Mouse (Mus musculus) megakaryocyte, embryonic 14.5 days (primary cell): ENCODE measurements around the gene Ipcef1. TPM values are rescaled to one million over a fixed set of nuclear protein-coding genes. Genes with fewer than 3 reads are reported as not detected.

Source experiments
- H3K27me3 ChIP-seq: replicated peaks from 2 replicates; pipeline ENCODE3; 2012; ENCODE audit warnings: inconsistent platforms
- H3K36me3 ChIP-seq: replicated peaks from 2 replicates; pipeline ENCODE3; 2012; ENCODE audit warnings: low read length, inconsistent platforms, mixed read lengths
- H3K4me1 ChIP-seq: 2 replicates; pipeline ENCODE4 v1.6.1; 2012; ENCODE audit warnings: inconsistent platforms
- H3K4me3 ChIP-seq: replicated peaks from 2 replicates; pipeline ENCODE3; 2012; ENCODE audit warnings: moderate library complexity, mild to moderate bottlenecking, inconsistent platforms
- H3K9me3 ChIP-seq: 2 replicates; pipeline ENCODE4 v1.6.1; 2012; ENCODE audit warnings: inconsistent platforms
- FLI1 ChIP-seq: IDR thresholded peaks from 2 replicates; pipeline ENCODE4 v1.6.1; 2012; ENCODE audit warnings: low read length, inconsistent platforms, mixed read lengths
- GATA1 ChIP-seq: IDR thresholded peaks from 3 replicates; pipeline ENCODE4 v1.6.1; 2012; ENCODE audit warnings: mixed read lengths, low read length, inconsistent platforms, borderline replicate concordance
- polyA plus RNA-seq: library from polyadenylated mRNA; stranded (reverse); fragments of >175 nt; gene quantifications from 2 replicates; pipeline ENCODE4 v1.2.3, GENCODE M21; 2012; ENCODE audit warnings: low replicate concordance; ENCODE audit not compliant: insufficient read depth

The Ipcef1 gene
- polyA plus RNA-seq, 1 experiment = 0.07 TPM

DNA sequence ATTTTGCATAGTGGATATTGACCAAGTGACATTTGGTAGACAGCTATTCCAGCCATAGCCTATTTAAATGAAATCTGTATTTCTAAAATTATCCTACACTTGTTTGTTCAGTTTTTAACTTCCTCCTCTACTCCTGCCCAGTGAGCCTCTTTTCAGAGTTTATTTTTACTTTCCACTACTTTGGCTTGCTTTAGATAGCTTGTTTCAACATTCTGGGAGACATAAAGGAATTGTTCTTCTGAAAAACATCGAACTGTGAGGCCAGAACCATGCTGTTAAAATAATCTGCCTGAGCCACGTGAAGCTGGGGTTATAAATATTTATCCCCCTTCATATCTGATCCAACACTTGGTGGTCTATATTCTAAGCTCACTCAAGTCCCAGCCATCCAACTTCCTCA, 121.4 kb downstream of the Ipcef1 start:
- Histone ChIP-seq H3K4me1 (no peaks in the 10 kb centered on the region), H3K4me3 (no peak overlapping the region), H3K36me3 (no peaks in the 10 kb centered on the region), H3K9me3 (no peaks in the 10 kb centered on the region), H3K27me3 (no peaks in the 10 kb centered on the region)
- TF ChIP-seq GATA1 (no peak), FLI1 (no peak)

DNA sequence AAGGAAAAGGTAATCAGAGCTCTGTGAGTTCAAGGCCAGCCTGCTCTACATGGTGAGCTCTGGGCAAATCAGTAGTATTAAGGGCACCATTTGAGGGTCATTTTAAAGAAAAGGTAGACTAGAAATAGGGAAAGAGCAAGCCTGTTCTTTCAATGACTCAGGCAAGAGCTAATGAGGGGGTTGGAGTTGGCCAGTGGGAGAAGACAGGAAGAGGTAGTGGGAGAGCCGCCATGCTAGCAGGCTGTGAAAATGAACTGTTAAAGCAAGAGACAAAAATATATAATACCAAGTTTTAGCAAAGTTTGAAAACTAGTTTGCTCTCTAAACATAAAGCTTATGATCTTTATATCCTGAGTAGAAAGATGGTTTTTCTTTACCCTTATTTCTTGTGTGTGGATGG, 121.9 kb downstream of the Ipcef1 start:
- TF ChIP-seq GATA1 (no peak), FLI1 (no peak)
- H3K36me3 ChIP-seq = no peaks in the 10 kb centered on the region
- H3K9me3 ChIP-seq = no peaks in the 10 kb centered on the region
- H3K4me1 ChIP-seq = no peaks in the 10 kb centered on the region
- no peaks in the 10 kb centered on the region for H3K27me3 ChIP-seq
- H3K4me3 ChIP-seq = no peak overlapping the region

DNA sequence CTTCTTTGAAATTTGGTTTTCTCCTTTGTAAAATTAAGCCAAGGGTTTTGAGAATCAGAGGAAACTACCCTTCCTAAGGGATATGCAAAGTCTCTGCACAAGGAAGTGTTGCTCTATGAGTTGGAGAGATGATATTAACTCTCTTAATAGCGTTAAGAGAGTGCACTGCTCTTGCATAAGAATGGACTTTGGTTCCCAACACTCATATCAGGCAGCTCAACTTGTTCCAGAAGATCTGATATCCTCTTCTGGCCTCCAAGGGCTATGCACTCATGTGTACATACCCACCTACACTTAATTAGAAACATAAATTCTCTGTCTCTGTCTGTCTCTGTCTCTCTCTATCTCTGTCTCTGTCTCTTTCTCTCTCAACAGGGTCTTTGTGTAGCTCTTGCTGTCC, 123.4 kb downstream of the Ipcef1 start:
- no peaks in the 10 kb centered on the region for H3K9me3 ChIP-seq
- H3K4me1 ChIP-seq = no peaks in the 10 kb centered on the region
- H3K27me3 ChIP-seq = no peaks in the 10 kb centered on the region
- H3K4me3 ChIP-seq = no peak overlapping the region
- TF ChIP-seq GATA1 (no peak), FLI1 (no peak)
- no peaks in the 10 kb centered on the region for H3K36me3 ChIP-seq

DNA sequence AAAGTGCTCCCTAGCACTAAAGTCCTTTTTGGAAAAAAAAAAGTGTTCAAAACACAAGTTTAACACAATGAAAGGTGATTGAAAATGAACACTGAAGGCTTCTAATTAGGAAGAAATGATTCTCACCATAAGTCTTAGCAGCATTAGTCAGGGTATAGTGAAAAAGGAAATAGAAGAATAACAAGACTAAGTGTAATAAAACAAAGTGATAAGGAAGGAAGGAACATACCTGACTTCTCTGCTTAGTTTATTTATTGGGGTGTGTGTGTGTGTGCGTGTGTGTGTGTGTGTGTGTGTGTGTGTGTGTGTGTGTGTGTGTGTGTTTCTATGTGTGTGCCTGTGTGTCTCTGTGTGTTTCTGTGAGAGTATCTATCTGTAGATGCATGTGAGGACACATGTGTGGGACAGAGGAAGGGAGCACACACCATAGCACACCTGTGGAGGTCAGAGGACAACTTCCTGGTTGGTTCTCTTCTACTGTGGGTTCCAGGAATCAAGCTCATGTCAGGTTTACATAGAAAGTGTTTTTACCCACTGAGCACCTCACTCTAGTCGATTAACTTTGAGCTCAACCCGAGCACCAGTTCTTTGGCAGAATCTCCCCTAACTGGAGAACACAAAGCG, 124.6 kb downstream of the Ipcef1 start:
- TF ChIP-seq GATA1 = no peak
- TF ChIP-seq FLI1 = no peak
- no peaks in the 10 kb centered on the region for H3K27me3 ChIP-seq
- no peaks in the 10 kb centered on the region for H3K36me3 ChIP-seq
- H3K4me3 ChIP-seq = no peak overlapping the region
- no peaks in the 10 kb centered on the region for H3K4me1 ChIP-seq
- H3K9me3 ChIP-seq = no peaks in the 10 kb centered on the region

DNA sequence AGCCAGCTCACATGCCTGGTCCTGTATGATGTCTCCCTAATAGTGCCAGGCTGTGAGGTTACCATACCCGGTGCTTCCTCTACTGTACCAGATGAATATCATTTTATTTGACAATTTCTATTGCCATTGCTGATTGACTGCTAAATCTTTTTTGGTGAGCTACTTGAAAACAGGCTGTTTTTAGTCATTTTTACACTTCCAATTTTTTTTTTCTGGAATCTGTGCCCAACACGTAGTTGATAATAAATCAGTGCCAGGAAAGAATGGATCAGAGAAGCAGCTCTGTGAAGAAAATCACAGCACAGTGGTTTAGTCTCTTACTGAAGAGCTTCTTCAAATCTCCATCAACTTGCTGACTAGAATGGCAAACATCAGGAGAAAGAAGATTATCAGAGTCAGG, 125.6 kb downstream of the Ipcef1 start:
- TF ChIP-seq FLI1 (no peak), GATA1 (no peak)
- Histone ChIP-seq H3K27me3 (no peaks in the 10 kb centered on the region), H3K36me3 (no peaks in the 10 kb centered on the region), H3K4me3 (no peak overlapping the region), H3K4me1 (no peaks in the 10 kb centered on the region), H3K9me3 (no peaks in the 10 kb centered on the region)

DNA sequence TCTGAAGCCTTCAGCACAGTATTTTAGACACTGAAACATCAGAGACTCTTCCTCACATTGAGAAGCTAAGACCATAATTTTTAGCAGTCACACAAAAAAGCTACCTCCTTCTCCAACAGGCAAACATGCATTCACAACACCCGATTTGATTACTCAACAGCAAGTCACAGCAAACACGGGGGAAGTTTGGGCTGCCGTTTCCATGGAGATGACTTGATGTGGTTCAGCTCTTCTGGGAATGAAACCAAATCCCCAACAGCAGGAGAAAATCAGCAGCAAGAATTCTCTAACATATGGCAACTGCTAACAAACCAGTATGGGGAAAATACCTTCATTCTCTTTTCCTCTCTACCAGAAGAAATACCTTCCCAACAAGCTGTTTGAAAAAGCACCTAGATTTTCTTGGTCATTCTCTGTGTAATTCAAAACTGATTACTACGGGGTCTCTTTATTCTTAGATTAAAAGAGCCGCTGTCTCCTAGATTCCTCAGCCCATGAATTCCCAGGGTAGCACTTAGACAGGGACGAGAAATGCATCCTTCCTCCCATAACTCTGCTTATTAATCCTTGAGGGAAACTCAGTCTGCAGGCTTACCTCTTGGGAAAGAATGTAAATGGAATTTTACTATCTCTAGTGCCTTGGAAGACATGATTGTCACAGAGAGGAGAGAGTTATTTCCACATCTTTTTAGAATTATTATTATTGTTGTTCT, 135.6 kb downstream of the Ipcef1 start:
- no peaks in the 10 kb centered on the region for H3K9me3 ChIP-seq
- TF ChIP-seq GATA1 (no peak), FLI1 (no peak)

DNA sequence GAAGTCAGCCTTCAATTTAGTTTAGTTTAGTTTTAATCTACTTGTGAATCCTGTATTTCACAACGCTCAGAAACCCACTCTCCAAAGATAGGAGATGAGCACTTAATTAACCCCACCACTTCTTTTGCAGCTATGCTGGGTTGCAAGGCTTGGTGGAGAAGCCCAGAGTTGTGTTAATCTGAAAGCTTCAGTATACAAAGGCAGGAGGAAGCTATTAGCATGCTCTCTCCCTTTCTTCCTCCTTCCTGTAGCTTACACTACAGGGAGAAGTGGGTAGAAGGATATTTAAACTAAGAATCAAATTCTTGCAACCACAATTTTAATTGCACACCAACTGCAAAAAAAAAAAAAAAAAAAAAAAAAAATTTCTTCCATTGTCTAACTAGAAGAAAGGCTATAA, 136.3 kb downstream of the Ipcef1 start:
- Histone ChIP-seq H3K27me3 (no peaks in the 10 kb centered on the region), H3K4me3 (no peak overlapping the region), H3K36me3 (no peaks in the 10 kb centered on the region), H3K9me3 (no peaks in the 10 kb centered on the region), H3K4me1 (no peaks in the 10 kb centered on the region)
- TF ChIP-seq GATA1 = no peak
- TF ChIP-seq FLI1 = no peak

More for the DNA sequence above, 135.6 kb downstream of the Ipcef1 start:
- H3K4me1 ChIP-seq = no peaks in the 10 kb centered on the region
- H3K36me3 ChIP-seq = no peaks in the 10 kb centered on the region
- no peaks in the 10 kb centered on the region for H3K27me3 ChIP-seq
- H3K4me3 ChIP-seq = no peak overlapping the region

DNA sequence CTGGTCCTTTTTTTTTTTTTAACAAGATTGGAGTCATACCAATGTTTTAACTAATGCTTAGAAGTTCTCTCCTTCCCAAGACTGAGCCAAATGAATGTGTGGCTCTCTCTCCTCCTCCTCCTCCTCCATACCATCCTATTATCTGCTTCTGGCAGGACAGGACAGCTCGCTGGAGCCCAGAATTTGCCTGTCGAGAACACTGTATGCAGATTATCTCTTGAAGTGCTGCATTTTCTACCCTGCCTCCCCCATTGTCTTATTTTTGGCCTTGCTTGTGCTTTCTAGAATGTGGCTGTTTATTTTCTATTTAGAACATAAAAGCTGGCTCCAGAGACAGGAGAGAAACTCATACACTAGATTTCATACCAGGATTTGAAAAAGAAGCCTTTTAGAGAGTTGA, 142.5 kb downstream of the Ipcef1 start:
- Histone ChIP-seq H3K9me3 (no peaks in the 10 kb centered on the region), H3K36me3 (no peaks in the 10 kb centered on the region), H3K4me3 (no peak overlapping the region), H3K27me3 (no peaks in the 10 kb centered on the region), H3K4me1 (no peaks in the 10 kb centered on the region)
- TF ChIP-seq GATA1 = no peak
- TF ChIP-seq FLI1 = no peak

DNA sequence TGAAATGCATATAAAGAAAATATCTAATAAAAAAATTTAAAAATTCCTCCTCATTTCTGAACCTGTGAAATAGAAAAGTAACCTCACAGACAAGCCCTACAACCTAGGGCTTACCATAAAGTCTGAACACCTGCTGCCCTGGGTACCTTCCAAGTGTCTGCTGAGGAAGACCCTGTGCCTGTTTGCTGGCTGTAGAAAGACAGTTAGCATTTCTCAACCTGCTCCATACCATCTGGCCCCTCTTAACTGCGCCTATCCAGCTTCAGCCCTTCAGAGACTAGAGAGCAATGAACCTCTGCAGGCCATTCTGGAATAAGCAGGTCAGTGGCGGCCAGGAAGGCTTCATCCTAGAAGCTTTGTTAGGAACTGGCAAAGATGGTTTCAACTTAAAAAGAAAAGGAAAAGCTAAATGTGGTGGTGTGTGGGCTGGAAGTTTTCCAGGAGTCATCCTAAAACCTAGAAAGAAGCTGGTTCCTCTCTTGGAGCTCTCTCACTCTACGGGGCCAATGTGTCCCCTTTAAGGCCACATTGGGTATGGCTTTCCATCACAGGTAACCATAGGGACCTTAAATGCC, 150.4 kb downstream of the Ipcef1 start:
- no peaks in the 10 kb centered on the region for H3K27me3 ChIP-seq
- no peak for TF ChIP-seq FLI1
- TF ChIP-seq GATA1 = no peak
- no peaks in the 10 kb centered on the region for H3K4me1 ChIP-seq
- H3K4me3 ChIP-seq = no peak overlapping the region
- H3K9me3 ChIP-seq = no peaks in the 10 kb centered on the region
- H3K36me3 ChIP-seq = no peaks in the 10 kb centered on the region

DNA sequence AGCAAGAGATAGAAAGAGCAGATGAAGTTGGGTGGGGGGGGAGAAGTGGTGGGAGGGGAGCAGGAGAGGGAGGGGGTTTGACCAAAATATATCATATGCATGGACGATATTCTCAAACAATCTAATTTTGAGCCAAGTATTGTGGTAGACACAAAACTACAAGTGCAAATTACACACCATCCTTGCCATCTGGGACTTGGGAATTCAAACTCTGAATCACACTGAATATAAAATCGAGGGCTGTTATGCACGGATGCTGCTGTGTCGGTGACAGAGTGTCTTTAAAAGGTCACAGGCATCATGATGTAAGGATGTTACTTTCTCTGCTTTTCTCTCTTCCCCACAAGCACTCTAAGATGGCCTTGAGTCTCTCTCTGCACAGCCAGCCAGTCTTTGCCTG, 152.2 kb downstream of the Ipcef1 start:
- no peak for TF ChIP-seq FLI1
- TF ChIP-seq GATA1 = no peak
- Histone ChIP-seq H3K36me3 (no peaks in the 10 kb centered on the region), H3K27me3 (no peaks in the 10 kb centered on the region), H3K4me1 (peaks cover 3% of the 10 kb centered on the region; the same call in 1 of the 2 replicates), H3K9me3 (no peaks in the 10 kb centered on the region), H3K4me3 (no peak overlapping the region)
